Mouse (Mus musculus): Measurements from ENCODE around the gene Zmynd10.

The Zmynd10 gene

DNA sequence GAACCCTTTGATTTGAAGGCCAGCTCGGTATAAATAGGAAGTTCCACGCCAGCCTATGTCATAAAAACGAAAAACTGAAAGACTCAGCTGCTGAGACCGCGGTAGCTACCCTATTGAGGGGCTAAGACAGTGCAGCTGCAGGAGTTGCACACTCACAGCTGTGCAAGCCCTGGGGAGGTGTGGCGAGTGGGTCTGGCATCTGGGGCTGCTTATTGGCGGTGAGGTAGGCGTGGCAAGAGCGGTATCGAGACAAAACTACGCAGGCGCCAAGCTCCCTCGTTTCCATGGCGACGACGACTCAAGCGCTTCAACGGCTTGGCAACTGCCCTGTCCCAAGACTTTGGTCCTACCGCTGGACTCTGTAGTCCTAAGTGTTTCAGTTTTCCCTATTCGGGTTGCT is at the start of gene Zmynd10:
Gene Zmynd10 (plus strand): TSS at position 273 of the 400 bp plus-strand sequence.
- peak; percentile 92 for DNase-seq (ENCODE audit: low spot score)

DNA sequence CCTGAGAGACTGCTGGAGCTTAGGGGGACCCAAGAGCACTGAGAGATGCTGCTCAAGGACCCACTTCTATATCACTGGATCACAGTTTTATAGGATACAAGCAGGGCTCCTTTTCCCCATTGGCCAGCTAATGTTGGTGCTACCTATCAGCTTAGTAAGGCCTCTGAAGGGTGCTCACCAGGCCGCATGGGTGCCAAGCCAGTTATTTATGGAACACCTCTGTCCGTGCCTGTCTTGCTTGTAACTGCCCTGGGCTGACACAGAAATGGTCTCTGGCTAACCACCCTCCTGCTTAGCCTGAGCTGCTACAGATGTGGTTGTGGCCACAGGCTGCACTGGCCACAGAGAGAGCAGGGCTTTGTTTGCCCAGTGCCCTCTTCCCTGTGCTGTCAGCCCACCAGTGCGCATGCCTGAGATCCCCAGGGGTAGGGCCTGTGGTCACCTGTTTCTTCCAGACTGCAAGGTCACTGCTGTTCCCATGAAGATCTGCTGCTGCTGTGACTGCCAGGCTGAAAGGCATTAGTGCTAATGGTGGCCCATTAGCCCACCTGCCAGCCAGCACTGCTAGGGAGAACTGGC is 46.3 kb upstream of the Zmynd10 start:
- DNase-seq (ENCODE audit: low spot score), result no peak

DNA sequence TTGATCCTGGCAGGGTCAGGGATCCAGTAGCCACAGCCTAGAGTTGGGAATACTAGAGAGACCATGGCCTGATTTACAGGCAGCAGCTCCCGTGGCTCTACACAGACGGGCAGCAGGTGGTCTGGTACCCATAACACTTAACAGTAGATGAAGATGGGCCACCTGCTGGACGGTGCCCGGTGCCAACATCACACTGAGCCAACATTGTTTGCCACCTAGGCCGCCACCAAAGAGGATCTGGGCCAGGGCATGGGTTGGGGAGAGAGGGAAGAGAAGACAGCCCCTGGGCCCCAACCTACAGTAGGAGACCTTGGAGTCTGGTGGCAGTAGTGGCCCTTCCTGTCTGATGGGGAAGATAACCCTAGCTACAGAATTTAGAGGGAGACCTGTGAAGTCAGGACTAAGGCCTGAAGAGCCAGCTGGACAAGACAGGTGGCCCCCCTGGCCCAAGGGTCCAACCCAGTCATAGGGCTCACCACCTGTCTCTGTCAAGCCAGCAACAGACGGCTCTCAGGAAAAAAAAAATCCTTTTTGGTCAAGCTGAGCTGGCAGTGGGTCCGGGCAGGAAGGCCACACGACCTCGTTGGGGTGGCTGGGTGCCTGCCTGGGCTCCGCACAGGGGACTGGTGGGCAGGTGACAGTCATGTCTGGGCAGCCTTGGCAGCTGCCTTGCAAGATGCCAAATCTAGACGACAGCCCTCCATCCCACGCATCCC is 44.8 kb upstream of the Zmynd10 start:
- DNase-seq (ENCODE audit: low spot score), result no peak

DNA sequence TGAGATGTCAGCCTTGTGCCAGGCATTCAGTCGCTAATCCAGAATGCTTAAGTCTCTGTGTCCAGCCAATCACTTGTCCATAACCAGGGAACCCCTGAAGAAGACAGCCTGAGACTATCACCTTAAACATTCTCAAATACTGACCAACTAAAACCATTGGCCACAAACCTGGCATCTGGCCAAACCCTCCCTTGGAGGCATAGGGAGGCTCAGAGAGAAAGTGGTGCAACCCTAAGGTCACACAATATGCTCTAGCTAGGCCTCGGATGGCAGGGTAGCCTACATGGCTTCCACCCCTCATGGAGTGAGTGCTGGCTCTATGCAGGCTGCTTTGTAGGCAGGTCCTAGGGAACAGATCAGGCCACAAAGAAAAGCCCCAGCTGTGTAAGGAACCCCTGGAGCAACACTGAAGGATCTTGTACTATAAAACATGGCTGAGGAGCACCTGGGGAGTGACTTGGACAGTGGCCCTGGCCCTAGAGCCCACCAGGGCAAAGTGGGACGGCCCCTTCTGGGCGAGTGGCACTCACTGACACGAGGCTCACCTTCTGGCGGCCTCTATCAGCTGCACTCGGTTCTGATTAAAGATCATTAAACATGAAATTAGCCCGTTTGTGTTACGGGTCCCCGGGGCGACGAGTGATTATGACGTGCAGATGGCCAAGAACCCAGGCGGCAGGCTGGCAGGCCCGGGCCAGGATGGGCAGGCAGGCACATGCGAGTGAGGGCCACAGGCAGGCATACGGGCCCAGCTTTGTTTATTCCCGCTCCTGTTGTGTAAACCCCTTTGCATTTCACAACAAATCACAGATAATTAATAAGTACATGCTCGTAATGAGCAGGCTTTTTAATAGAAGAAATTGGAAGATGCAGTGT is 42.2 kb upstream of the Zmynd10 start:
- peak; percentile 62 for DNase-seq (ENCODE audit: low spot score)

DNA sequence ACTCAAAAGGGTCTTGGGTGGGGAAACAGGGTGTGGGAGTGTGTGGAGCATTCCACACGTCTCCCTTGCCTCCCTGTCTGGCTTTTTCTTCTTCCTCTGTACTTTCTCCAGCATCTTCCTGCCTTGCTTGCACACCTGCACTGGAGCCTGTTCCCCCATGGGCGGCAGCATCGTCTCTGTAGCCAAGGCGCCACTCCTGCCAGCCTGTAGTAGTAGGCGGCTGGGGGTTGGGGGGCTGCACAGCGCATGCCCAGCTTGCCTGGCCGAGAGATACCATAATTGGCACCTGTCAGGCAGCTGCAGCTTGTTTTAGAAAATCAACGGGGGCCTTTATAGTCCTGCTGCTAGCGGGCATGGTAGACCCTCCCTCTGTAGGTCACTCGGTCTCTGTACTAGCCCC is 38.8 kb upstream of the Zmynd10 start:
- DNase-seq (ENCODE audit: low spot score), result no peak

DNA sequence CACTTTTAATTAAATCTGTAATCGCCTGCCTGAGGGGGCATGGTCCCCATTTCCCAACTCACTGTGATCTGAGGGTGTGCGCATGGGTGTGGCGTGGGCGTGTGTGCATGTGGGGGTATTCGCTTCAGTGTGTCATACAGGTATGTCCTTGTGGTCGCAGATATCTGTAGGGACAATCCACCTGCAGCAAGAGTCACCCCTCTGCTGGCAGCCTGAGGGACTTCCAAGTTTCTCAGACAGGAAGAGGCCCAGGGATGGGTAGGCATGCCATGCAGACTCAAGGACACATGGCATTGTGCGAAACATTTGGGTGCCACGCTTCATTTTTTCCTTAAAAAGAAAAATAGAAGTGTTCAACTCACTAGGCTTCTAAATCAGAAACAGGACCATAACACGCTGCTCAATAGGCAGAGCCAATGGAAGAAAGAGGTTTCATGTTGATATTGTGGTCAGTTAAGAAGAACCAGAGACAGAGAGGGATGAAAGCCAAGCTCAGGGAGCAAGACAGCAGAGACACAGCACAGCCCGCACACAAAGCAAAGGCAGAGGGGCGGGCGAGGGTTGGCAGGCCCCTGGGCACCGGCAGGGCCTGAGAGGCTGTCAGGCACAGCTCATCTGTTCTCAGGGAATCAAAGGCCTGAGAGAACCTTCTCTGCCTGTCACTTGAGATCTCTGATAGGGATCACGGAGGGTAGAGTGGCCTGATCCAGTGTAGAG is 36.6 kb upstream of the Zmynd10 start:
- DNase-seq (ENCODE audit: low spot score), result no peak

DNA sequence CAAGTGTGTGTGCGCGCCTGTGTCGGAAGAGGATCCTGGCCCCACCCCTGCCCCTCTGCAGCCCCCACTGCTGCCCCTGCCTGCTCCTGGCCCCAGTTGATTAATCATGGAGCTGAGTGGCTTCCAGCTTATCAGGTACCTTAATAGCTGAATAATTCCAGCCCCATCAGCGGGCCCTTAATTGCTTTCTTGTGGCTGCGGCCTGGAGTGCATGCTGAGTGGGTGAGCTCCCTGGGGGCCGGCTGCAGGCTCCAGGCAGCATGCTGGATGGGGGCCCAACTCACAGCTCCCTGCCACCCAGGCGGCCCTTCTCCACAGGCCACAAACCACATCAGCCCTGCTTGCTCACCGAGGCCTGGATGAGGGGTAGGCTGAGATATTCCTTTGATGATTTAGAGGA is 35.7 kb upstream of the Zmynd10 start:
- DNase-seq (ENCODE audit: low spot score), result no peak

DNA sequence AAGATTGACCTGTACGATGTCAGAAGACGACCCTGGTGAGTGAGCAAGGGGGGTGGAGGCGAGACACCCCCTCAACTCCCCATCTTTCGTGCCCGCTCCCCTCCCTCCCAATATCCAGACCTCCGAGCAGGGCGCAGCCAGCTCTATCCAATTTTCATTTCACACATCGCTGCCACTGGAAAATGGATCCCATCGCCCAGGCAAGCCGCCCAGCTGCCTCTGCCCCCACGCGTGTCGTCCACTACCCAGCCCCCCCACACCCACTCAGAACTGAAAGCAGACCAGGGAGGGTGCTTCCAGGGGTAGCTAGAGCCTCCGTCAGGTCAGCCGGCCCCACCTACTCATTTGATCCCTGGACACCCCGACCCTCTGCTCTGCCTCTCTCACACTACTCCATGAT is 34.8 kb upstream of the Zmynd10 start:
- no peak for DNase-seq (ENCODE audit: low spot score)

DNA sequence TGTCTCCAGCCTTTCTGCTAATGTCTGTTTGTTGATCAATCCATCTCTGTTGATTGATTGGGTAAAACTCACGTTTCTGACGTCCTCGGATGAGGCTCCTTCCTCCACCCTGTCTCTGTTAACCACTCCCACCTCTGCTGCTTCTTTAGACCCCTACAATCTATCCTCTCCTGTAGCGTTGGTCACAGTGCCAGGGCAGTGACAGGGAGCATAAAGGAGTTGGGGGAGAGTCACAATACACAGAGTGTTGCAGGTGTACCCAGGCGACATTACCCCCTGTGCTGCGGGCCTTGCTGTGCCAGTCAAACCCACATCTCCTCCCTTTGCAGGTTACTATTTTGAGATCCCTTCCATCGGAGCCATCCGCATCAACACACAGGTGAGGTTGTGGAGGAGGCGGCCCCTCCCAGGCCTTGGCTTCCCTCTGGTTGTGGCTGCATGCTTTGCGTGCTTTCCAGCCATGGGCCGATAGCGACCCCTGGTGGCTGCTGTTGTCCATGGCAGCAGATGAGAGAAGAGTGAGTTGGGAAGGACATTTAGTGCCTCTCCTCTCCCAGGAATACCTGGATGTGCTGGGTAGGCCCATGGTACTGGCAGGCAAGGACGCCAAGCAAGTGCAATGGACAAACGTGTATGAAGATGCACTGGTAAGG is 32.7 kb upstream of the Zmynd10 start:
- peak; percentile 94 for DNase-seq (ENCODE audit: low spot score)

DNA sequence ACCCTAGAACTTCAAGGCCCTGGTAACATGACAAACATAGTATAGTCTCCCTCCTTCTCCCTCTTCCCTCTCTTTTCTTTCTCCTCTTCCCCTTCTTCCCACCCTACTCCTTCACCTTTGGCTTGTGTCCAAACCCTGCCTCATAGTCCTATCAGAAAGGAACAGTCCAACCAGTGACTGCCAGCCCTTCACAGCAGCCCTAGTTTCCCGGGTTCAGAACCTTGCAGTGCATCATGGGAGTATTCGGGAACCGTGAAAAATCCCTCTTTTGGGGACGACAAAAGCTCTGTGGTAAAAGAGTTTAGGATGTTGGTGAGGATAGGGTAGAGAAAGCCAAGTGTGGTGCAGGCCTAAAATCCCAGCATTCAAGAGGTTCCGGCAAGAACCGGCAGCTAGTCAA is 26.8 kb upstream of the Zmynd10 start:
- DNase-seq (ENCODE audit: low spot score), result no peak

DNA sequence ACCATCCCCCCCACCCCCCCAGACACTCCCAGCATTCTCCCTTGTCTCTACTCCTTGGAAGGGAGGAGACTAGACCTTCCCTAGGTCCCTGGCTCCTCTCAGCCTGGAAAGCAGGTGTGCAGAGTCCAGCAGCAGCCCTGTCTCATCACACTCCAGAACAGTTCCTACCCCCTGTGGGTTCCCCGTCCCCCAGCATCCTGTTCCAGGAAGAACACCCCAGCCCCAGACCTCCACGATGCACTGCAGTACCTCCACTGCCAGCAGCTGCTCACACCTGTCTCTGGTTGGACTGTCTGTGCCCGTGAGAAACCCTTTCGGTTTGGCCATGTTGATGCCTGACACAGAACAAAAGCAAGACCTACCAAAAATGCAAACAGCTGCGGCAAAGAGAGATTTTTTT is 25.9 kb upstream of the Zmynd10 start:
- no peak for DNase-seq (ENCODE audit: low spot score)

DNA sequence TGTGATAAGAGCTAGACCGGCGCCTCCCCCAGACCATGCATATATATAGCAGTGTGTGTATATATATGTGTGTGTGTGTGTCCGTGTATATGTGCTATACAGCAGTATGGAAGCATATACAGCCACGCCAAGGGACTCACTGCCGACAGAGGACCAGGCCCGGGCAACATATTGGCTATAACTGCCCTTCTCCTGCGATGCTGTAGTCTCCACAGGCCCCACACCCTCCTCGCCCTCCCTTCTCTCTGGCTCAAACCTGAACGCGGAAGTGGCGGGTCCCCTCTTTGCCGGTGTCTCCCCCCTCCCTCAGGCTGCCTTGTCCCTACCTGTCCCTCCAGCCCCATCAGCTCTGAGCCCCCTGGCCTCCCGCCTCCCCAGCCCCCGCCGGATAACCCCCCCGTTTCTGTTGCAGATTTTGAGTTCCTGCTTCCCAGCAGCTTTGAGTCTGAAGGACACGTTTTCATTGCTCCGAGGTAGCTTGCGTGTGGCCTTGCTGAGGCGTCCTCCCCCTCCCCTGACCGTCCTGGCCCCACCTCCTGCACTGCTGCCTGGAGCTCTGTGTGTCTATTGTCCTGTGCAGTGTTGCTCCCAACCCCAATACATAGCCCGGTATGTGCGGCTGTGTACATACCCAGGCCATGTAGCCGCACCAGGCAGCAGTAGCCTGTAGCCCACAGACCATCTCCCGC is 25.2 kb upstream of the Zmynd10 start:
- DNase-seq (ENCODE audit: low spot score), result no peak

DNA sequence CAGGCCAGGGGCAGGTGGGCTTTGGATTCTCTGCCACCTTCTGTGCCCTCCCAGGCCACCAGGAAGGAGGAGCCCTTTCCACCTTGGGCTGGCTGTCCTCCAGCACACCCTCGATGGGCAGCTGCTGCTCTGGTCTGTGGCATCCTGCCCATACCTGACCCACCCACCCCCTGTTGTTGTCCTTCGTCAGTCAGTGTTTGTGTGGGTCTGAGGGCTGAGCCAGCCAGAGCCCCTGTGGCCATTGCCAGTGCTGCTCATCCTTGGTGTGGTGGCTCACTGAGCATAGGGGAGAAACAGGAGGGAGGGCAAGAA is 24.7 kb upstream of the Zmynd10 start:
- no peak for DNase-seq (ENCODE audit: low spot score)

DNA sequence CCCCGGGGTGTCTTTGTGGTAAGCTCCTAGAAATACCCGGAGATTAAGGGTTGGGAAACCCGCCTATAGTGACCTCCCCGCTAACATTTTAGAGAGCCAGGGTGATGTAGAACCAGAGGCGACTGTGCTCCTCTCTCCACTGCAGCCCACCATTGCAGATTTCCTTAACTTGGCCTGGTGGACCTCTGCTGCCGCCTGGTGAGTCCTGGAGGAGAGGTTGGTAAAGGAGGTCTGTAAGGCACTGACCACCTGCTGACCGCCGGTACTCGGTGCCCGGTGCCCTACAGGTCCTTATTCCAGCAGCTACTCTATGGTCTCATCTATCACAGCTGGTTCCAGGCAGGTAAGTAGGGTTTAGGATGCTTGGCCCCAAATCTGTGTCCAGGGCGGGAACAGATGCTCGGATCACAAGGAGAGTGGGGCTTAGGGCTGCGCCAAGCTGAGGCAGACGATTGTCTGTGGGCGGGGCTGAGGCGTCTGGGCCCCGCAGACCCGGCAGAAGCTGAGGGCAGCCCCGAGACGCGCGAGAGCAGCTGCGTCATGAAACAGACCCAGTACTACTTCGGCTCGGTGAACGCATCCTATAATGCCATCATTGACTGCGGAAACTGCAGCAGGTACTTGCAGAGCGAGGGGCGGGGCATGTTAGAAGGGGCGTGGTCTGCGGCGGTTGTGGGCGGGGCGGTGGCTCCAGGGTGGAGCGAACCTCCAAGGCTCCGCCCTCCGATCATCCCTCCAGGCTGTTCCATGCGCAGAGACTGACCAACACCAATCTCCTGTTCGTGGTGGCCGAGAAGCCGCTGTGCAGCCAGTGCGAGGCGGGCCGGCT is 20.7 kb upstream of the Zmynd10 start:
- peak; percentile 95 for DNase-seq (ENCODE audit: low spot score)

DNA sequence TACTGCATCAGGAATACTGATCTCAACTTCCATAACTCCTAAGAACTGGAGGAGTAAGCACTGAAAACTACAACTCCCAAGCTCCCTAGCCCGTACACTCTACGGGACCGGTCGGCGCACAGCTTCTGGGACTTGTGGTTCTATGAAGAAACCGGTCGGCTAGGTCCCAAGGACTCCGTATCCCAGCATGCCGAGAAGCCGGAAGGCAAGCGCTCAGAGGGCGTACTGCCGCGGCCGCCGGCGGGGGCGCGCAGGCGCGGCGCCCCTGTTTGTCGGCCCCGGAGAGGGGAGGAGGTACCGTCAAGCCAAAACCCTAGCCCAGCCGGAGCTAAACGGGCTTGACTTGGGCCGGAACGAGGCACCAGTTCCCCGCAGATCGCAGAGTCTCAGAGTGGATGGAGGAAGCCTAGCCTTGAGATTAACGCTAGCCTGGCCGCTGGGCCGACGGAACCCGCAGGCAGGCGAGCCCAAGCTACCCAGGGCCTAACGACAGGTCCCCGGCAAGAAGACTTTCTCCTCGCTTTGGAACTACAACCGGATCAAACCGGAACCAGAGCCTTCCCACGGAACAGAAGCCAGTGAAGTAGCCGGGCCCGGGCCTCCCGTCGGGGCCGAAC is 13.2 kb upstream of the Zmynd10 start, which contains the start of gene Tmem115:
Gene Tmem115 (plus strand): TSS at position 155 of the 617 bp plus-strand sequence.
- DNase-seq (ENCODE audit: low spot score), result peak; percentile 87

DNA sequence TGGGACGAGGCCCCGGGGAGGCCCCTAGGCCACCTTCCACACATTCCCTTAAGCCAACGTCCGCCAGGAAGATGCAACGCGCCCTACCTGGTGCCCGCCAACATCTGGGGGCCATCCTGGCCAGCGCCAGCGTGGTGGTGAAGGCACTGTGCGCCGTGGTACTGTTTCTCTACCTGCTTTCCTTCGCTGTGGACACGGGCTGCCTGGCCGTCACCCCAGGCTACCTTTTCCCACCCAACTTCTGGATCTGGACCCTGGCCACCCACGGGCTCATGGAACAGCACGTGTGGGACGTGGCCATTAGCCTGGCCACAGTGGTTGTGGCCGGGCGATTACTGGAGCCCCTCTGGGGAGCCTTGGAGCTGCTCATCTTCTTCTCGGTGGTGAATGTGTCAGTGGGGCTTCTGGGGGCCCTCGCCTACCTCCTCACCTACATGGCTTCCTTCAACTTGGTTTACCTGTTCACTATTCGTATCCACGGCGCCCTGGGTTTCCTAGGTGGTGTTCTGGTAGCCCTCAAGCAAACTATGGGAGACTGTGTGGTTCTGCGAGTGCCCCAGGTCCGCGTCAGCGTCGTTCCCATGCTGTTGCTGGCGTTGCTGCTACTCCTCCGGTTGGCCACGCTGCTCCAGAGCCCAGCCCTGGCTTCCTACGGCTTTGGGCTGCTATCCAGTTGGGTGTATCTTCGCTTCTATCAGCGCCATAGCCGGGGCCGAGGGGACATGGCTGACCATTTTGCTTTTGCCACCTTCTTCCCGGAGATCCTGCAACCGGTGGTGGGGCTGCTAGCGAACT is 12.5 kb upstream of the Zmynd10 start:
- no peak for DNase-seq (ENCODE audit: low spot score)

DNA sequence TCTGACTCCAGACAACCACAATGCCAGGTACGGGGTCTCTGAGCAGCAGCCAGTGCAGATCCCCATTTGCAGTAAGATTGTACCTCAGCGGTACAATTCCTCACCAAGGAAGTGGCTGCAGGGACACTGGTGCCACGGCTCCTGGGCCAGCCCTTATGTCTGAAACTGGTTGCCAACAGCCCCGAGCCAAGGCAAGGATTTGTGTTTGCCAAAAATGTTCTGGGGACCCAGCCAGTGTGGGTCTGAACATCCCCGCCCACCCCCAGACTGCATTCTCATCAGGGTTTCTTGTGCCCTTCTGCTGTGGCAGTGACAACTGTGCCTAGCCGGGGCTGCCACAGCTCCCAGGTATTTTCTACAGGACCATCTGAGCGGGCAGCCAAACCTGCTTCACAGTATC is 8.9 kb upstream of the Zmynd10 start:
- no peak for DNase-seq (ENCODE audit: low spot score)

DNA sequence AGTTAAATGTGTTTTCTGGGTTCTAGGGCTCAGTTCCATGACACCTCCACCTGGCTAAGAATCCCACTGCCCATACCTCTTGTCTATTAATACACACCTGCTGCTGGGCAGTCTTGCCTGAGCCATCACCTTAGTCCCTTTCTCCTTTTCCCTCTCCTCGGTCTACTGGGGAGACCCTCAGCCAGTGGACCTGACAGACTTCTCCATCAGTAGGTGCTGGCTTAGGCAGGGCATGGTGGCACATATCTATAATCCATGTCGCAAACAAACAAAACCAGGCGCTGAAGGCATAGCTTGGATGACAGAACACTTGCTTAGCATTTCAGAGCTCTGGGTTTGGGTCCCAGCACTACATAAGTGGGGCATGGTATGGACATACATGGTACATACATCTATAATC is 8.4 kb upstream of the Zmynd10 start:
- no peak for DNase-seq (ENCODE audit: low spot score)

DNA sequence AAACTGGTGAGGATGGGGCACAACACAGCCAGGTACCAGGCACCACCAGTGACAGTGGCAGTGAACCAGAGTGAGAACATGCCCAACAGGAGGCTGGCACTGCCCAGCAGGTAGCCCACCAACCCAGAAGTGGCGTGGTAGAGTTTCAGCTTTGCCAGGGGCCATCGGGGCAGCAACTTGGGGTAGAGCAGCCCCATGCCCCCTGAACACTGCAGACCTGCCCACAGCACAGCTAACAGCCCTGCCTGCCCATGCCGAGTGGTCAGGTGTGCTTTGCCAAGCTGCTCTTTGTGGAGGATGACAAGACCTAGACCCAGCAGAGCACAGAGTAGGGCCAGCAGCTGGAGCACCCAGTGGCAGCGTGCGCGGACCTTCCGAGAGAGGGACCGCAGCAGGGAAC is 7.2 kb upstream of the Zmynd10 start:
- no peak for DNase-seq (ENCODE audit: low spot score)

Data from testis, postnatal 10 days (tissue).